Mouse (Mus musculus): ENCODE results near the gene Ano6. TPM values are rescaled to one million over a fixed set of nuclear protein-coding genes. Genes with fewer than 3 reads are reported as not detected.

The Ano6 gene
- polyA plus RNA-seq, 1 experiment from 2014 or later, result 27.8 TPM

DNA sequence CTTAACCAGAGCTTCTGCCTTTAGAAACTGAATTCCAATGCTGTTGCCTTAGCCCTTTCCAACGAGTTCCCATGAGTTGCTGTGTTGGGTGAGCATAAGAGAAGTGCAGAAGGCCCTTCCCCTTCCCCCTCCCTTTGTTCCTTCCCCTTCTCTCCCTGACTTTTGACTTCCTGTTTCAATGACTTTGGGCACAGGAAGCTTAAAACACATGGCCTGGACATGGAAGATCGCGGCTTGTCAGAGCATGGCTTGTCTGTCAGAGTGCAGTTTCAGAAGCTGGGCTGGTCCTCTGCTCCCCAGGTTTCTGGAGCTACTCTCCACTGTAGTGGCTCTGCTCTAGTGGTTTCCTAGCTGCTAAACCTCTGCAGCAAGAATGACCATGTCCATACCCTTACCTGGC, 17.3 kb downstream of the Ano6 start:
- Histone ChIP-seq H3K27me3 (ENCODE audit: control insufficient read depth, insufficient read depth, low read length) (no peaks in the 10 kb centered on the region), H3K9me3 (ENCODE audit: control insufficient read depth, low read length) (no peaks in the 10 kb centered on the region), H3K9ac (replicated peaks; ENCODE audit: low read length) (no peak overlapping the region), H3K4me2 (ENCODE audit: low read length) (no peak overlapping the region), H3K4me3 (replicated peaks; ENCODE audit: low read depth, low read length) (no peak overlapping the region), H3K36me3 (ENCODE audit: control insufficient read depth, insufficient read depth, low read length) (no peaks in the 10 kb centered on the region), H3K27ac (replicated peaks; ENCODE audit: low read depth, low read length) (no peak overlapping the region), H3K4me1 (ENCODE audit: control insufficient read depth, insufficient read depth, low read length) (peaks cover 6% of the 10 kb centered on the region; the same call in 1 of the 2 replicates)
- DNase-seq, result no peak
- 77% methylated on average over 3 of the region's 3 CpGs for WGBS
- ATAC-seq (ENCODE audit: low FRiP score, low TSS enrichment), result no peak

DNA sequence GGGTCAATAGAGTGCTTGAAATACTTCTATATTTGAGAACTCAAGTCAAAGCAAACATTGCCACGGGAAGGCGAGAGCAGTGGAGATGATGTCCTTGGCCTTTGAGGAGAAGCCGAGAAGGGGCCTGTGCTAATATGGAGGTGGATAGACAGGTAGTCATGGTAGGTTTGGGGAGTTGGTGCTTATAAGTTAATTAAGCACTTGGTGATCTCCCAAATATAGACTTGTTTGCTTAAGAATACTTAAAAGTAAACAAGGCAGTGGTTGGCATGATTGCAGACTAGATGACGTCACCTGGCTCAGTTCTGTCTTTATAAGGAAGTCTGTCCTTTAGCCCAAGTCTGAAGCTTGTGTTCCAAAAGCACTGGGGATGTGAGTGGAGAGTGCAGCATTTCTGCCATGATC, 19.7 kb downstream of the Ano6 start:
- Histone ChIP-seq H3K27me3 (ENCODE audit: control insufficient read depth, insufficient read depth, low read length) (no peaks in the 10 kb centered on the region), H3K4me3 (replicated peaks; ENCODE audit: low read depth, low read length) (no peak overlapping the region), H3K36me3 (ENCODE audit: control insufficient read depth, insufficient read depth, low read length) (no peaks in the 10 kb centered on the region), H3K9ac (replicated peaks; ENCODE audit: low read length) (no peak overlapping the region), H3K27ac (replicated peaks; ENCODE audit: low read depth, low read length) (no peak overlapping the region), H3K4me1 (ENCODE audit: control insufficient read depth, insufficient read depth, low read length) (no peaks in the 10 kb centered on the region), H3K4me2 (ENCODE audit: low read length) (no peak overlapping the region), H3K9me3 (ENCODE audit: control insufficient read depth, low read length) (no peaks in the 10 kb centered on the region)
- ATAC-seq (ENCODE audit: low FRiP score, low TSS enrichment), result no peak
- WGBS, result 97% methylated on average over 4 of the region's 4 CpGs
- DNase-seq, result no peak

DNA sequence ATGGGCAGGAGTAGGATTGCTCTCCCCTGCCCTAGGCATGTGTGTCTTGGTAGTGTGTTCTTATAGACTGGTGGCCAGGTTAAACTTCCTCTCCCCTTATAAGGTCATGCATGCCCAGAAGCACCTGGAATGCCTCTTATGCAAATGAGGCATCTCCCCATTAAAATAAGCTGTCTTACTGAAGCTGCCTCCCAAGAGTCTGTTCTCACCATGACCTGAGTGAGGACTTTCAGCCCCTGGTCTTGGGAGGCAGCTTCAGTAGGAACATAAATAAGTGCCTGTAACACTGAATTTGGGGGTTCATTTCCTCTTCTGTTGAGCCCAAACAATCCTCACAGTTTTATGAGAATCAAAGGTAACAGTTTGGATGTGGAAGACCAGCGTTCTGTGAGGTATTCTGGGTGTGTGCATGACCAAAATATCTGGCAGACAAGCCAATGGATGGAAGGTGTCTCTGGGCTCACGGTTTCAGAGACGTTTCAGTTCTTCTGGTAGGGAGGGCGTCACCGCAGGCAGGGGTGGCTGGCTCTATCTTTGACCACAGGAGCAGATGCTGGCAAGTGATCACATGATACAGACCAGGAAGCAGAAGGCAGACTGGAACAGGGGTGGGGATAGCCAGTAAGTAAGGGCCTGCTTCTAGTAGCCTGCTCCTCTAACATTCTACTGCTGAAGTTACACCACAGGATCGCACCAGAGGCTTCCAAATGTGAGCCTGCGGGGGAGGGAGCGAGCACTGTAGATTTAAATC, 22.4 kb downstream of the Ano6 start:
- Histone ChIP-seq H3K4me1 (ENCODE audit: control insufficient read depth, insufficient read depth, low read length) (peaks cover 9% of the 10 kb centered on the region; the same call in 1 of the 2 replicates), H3K9me3 (ENCODE audit: control insufficient read depth, low read length) (no peaks in the 10 kb centered on the region), H3K4me3 (replicated peaks; ENCODE audit: low read depth, low read length) (no peak overlapping the region), H3K27ac (replicated peaks; ENCODE audit: low read depth, low read length) (no peak overlapping the region), H3K9ac (replicated peaks; ENCODE audit: low read length) (no peak overlapping the region), H3K27me3 (ENCODE audit: control insufficient read depth, insufficient read depth, low read length) (no peaks in the 10 kb centered on the region), H3K36me3 (ENCODE audit: control insufficient read depth, insufficient read depth, low read length) (no peaks in the 10 kb centered on the region), H3K4me2 (ENCODE audit: low read length) (no peak overlapping the region)
- 96% methylated on average over 8 of the region's 8 CpGs for WGBS
- no peak for DNase-seq
- no peak for ATAC-seq (ENCODE audit: low FRiP score, low TSS enrichment)

DNA sequence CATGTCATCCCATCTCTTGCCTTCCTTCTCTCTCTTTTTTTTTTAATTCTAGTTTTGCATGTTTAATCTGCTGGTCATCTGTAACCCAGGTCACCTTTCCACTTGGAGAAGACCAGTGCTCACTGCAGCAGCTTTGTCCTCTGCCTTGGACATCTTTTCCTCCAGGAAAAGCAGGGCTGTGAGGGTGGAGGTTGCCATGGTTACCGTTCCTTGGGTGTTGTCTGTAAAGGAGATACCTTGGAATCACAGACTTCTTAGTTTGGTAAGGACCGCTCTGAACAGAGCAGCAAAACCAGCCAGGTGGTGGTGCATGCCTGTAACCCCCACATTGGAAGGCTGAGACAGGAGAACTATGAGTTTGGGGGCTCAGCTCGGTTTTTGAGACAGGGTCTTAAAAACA, 26.9 kb downstream of the Ano6 start:
- H3K9me3 ChIP-seq (ENCODE audit: control insufficient read depth, low read length), result no peaks in the 10 kb centered on the region
- no peaks in the 10 kb centered on the region for H3K36me3 ChIP-seq (ENCODE audit: control insufficient read depth, insufficient read depth, low read length)
- no peak overlapping the region for H3K4me2 ChIP-seq (ENCODE audit: low read length)
- DNase-seq (peak; percentile 75), ATAC-seq (ENCODE audit: low FRiP score, low TSS enrichment) (no peak)
- H3K27ac ChIP-seq (replicated peaks; ENCODE audit: low read depth, low read length), result no peak overlapping the region
- H3K4me1 ChIP-seq (ENCODE audit: control insufficient read depth, insufficient read depth, low read length), result peaks cover 9% of the 10 kb centered on the region; the same call in 1 of the 2 replicates
- H3K4me3 ChIP-seq (replicated peaks; ENCODE audit: low read depth, low read length), result no peak overlapping the region
- H3K27me3 ChIP-seq (ENCODE audit: control insufficient read depth, insufficient read depth, low read length), result no peaks in the 10 kb centered on the region
- H3K9ac ChIP-seq (replicated peaks; ENCODE audit: low read length), result no peak overlapping the region
- WGBS, result 71% methylated on average over 3 of the region's 3 CpGs

DNA sequence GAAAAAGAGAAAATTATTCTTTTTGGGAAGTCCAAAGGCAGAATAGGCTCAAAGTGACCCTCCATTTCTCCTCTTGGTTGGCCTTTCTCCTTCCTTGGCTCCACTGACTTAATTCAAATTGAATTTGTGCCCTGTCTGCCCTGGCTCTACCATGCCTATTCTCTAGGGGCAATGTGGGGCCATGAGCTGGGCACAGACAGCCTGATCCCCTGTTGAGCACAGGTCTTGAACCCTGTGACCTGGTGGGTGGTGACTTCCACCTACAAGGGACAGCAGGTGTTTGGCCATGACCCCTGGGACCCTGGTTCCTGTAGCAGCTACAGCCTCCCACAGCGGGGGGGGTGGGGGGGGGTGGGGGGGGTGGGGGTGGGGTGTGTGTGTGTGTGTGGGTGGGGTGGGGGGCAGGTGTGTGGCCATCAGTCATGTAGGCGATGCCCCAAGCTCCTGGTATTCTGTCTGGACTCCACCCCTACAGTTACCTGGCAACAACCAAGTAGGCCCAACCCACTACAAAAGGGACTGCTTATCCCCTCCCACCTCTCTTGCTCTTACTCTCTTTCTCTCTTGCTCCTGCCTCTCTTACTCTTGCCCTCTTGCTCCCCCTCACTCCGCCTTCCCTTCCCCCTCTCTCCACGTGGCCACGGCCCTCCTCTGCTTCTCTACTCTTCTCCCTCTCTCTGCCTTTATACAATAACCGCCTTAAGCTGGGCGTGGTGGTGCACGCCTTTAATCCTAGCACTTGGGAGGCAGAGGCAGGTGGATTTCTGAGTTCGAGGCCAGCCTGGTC, 28.8 kb downstream of the Ano6 start:
- Histone ChIP-seq H3K27ac (replicated peaks; ENCODE audit: low read depth, low read length) (no peak overlapping the region), H3K27me3 (ENCODE audit: control insufficient read depth, insufficient read depth, low read length) (no peaks in the 10 kb centered on the region), H3K4me3 (replicated peaks; ENCODE audit: low read depth, low read length) (no peak overlapping the region), H3K36me3 (ENCODE audit: control insufficient read depth, insufficient read depth, low read length) (no peaks in the 10 kb centered on the region), H3K9me3 (ENCODE audit: control insufficient read depth, low read length) (no peaks in the 10 kb centered on the region), H3K9ac (replicated peaks; ENCODE audit: low read length) (no peak overlapping the region), H3K4me1 (ENCODE audit: control insufficient read depth, insufficient read depth, low read length) (peaks cover 9% of the 10 kb centered on the region; the same call in 1 of the 2 replicates), H3K4me2 (ENCODE audit: low read length) (no peak overlapping the region)
- 82% methylated on average over 9 of the region's 9 CpGs for WGBS
- DNase-seq (no peak), ATAC-seq (ENCODE audit: low FRiP score, low TSS enrichment) (no peak)

DNA sequence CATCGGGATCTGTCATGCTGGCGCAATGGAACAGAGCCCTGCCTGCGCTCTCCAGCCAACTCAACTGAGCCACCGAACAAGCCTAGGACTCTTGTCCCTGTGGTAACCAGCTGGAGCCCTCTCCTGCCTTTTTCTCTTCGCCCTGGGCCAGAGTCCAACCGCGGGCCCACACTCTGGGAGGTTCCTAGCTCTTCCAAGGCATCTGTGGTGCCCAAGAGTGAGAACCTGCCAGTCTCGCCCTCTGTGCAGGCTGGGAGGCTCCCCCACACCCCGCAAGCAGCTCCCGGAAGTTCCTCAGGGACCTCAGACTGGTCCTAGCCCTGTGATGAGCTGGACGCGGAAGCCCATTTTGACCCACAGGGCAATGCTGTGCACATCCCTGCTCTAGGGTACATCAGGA, 29.5 kb downstream of the Ano6 start:
- H3K27ac ChIP-seq (replicated peaks; ENCODE audit: low read depth, low read length), result no peak overlapping the region
- DNase-seq (no peak), ATAC-seq (ENCODE audit: low FRiP score, low TSS enrichment) (no peak)
- no peaks in the 10 kb centered on the region for H3K27me3 ChIP-seq (ENCODE audit: control insufficient read depth, insufficient read depth, low read length)
- 96% methylated on average over 12 of the region's 12 CpGs for WGBS
- no peaks in the 10 kb centered on the region for H3K9me3 ChIP-seq (ENCODE audit: control insufficient read depth, low read length)
- H3K36me3 ChIP-seq (ENCODE audit: control insufficient read depth, insufficient read depth, low read length), result no peaks in the 10 kb centered on the region
- no peak overlapping the region for H3K9ac ChIP-seq (replicated peaks; ENCODE audit: low read length)
- no peak overlapping the region for H3K4me3 ChIP-seq (replicated peaks; ENCODE audit: low read depth, low read length)
- no peak overlapping the region for H3K4me2 ChIP-seq (ENCODE audit: low read length)
- H3K4me1 ChIP-seq (ENCODE audit: control insufficient read depth, insufficient read depth, low read length), result peaks cover 9% of the 10 kb centered on the region; the same call in 1 of the 2 replicates

DNA sequence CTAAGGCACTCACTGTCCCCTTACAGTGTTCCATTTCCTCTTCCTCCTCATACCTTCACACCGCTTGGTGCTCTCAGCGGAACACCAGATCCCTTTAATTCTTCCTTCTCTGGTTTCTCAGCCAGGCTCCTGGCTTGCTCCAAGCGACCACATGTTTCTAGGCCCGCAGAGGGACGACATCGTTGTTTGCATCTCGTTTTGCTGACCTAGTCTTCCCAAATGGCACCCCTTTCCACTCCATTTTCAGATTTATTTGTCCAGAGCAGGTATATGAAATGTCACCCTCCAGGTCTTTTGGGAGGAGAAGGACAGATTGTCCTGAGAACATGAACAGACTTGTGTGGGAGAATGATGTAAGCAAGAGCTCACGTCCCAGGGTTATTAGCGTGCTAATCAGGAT, 30.0 kb downstream of the Ano6 start:
- Histone ChIP-seq H3K27ac (replicated peaks; ENCODE audit: low read depth, low read length) (no peak overlapping the region), H3K36me3 (ENCODE audit: control insufficient read depth, insufficient read depth, low read length) (no peaks in the 10 kb centered on the region), H3K4me1 (ENCODE audit: control insufficient read depth, insufficient read depth, low read length) (peaks cover 9% of the 10 kb centered on the region; the same call in 1 of the 2 replicates), H3K4me3 (replicated peaks; ENCODE audit: low read depth, low read length) (no peak overlapping the region), H3K27me3 (ENCODE audit: control insufficient read depth, insufficient read depth, low read length) (no peaks in the 10 kb centered on the region), H3K4me2 (ENCODE audit: low read length) (no peak overlapping the region), H3K9ac (replicated peaks; ENCODE audit: low read length) (no peak overlapping the region), H3K9me3 (ENCODE audit: control insufficient read depth, low read length) (no peaks in the 10 kb centered on the region)
- 90% methylated on average over 9 of the region's 9 CpGs for WGBS
- DNase-seq, result no peak
- ATAC-seq (ENCODE audit: low FRiP score, low TSS enrichment), result no peak

DNA sequence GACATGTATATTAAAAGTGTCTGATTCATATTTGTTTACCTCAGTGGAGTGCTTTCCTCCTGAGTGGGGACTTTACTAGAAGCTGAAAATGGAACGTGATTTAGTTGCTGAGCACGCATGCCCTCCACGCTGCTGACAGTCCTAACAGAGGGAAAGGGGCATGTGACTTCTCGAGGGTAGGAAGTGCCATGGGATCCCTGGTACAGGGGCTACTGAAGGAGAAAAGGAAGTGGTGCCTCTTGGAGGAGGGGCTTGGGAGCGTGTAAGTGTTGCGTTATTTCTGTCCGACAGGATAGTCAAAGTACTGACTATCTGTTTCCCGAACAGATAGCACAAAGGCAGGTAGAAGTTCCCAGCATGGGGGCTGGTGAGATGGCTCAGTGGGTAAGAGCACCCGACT, 31.5 kb downstream of the Ano6 start:
- Histone ChIP-seq H3K4me2 (ENCODE audit: low read length) (no peak overlapping the region), H3K36me3 (ENCODE audit: control insufficient read depth, insufficient read depth, low read length) (no peaks in the 10 kb centered on the region), H3K27me3 (ENCODE audit: control insufficient read depth, insufficient read depth, low read length) (no peaks in the 10 kb centered on the region), H3K9me3 (ENCODE audit: control insufficient read depth, low read length) (no peaks in the 10 kb centered on the region), H3K27ac (replicated peaks; ENCODE audit: low read depth, low read length) (no peak overlapping the region), H3K4me1 (ENCODE audit: control insufficient read depth, insufficient read depth, low read length) (peaks cover 6% of the 10 kb centered on the region; the same call in 1 of the 2 replicates), H3K4me3 (replicated peaks; ENCODE audit: low read depth, low read length) (no peak overlapping the region), H3K9ac (replicated peaks; ENCODE audit: low read length) (no peak overlapping the region)
- ATAC-seq (ENCODE audit: low FRiP score, low TSS enrichment) (no peak), DNase-seq (no peak)
- WGBS, result 95% methylated on average over 9 of the region's 9 CpGs
